Mouse (Mus musculus) liver, adult 2 months (tissue): ENCODE data around the gene Lamtor4. TPM values are rescaled to one million over a fixed set of nuclear protein-coding genes. Genes with fewer than 3 reads are reported as not detected.

Experiments used
- DNase-seq: peaks from one replicate; pipeline ENCODE4 v3.0.0-alpha.2; 2011; ENCODE audit warnings: low read depth, low spot score; ENCODE audit errors: extremely low read depth
- H3K27ac ChIP-seq: fragments of 200-500 bp; replicated peaks from 2 replicates; pipeline ENCODE4 v1.5.1; 2012; ENCODE audit warnings: low read depth, mild to moderate bottlenecking, control low read depth, inconsistent platforms, low read length; ENCODE audit not compliant: insufficient read depth
- H3K27me3 ChIP-seq: fragments of 200-500 bp; 2 replicates; pipeline ENCODE4 v1.6.1; 2012; ENCODE audit warnings: mild to moderate bottlenecking, moderate library complexity, low read length, inconsistent platforms; ENCODE audit not compliant: control insufficient read depth, insufficient read depth
- H3K36me3 ChIP-seq: fragments of 200-500 bp; 2 replicates; pipeline ENCODE4 v1.6.1; 2012; ENCODE audit warnings: low read length, inconsistent platforms; ENCODE audit not compliant: control insufficient read depth, insufficient read depth
- H3K4me1 ChIP-seq: fragments of 200-500 bp; 2 replicates; pipeline ENCODE4 v1.6.1; 2011; ENCODE audit warnings: low read length; ENCODE audit not compliant: control insufficient read depth, insufficient read depth
- H3K4me3 ChIP-seq: fragments of 200-500 bp; 2 replicates; pipeline ENCODE4 v1.5.1; 2011; ENCODE audit warnings: low read depth, mild to moderate bottlenecking, control low read depth, low read length, moderate library complexity; ENCODE audit not compliant: insufficient read depth
- H3K79me2 ChIP-seq: fragments of 200-500 bp; 2 replicates; pipeline ENCODE4 v1.6.1; 2012; ENCODE audit warnings: inconsistent platforms, mild to moderate bottlenecking, low read length, moderate library complexity; ENCODE audit not compliant: control insufficient read depth, insufficient read depth
- H3K9ac ChIP-seq: fragments of 200-500 bp; 2 replicates; pipeline ENCODE4 v1.6.1; 2012; ENCODE audit warnings: low read depth, mild to moderate bottlenecking, control low read depth, inconsistent platforms, low read length
- CTCF ChIP-seq: fragments of 200-500 bp; IDR thresholded peaks from 2 replicates; pipeline ENCODE4 v1.5.1; 2011; ENCODE audit warnings: low read depth, low read length, control low read depth
- POLR2A ChIP-seq: fragments of 200-500 bp; IDR thresholded peaks from 2 replicates; pipeline ENCODE4 v1.6.1; 2011; ENCODE audit warnings: low read length, control low read depth; ENCODE audit not compliant: insufficient read depth; ENCODE audit errors: extremely low read depth
- WGBS: fragments of 180-500 bp; shearing (Covaris S2); methylation state at CpG from one replicate; pipeline ENCODE4 v1.1.7; 2018; 5-methylcytosine and 5-hydroxymethylcytosine counted together
- polyA plus RNA-seq: library from polyadenylated mRNA; depleted of rRNA; stranded (reverse); fragments of >200 nt; gene quantifications from 2 replicates; pipeline ENCODE4 v1.2.3, GENCODE M21; 2012
- total RNA-seq: library from RNA; depleted of rRNA; stranded (reverse); fragments of >200 nt; gene quantifications from 2 replicates; pipeline ENCODE4 v1.2.3, GENCODE M21; 2014

Lamtor4 gene
- total and polyA plus RNA-seq, 2 experiments, result 105 to 177 TPM

- Histone ChIP-seq H3K9ac (no peak overlapping the region), H3K27ac (no peak overlapping the region), H3K36me3 (no peaks in the 10 kb centered on the region), H3K4me3 (no peak overlapping the region), H3K79me2 (no peaks in the 10 kb centered on the region), H3K27me3 (no peaks in the 10 kb centered on the region), H3K4me1 (no peaks in the 10 kb centered on the region)
- TF ChIP-seq CTCF (no peak), POLR2A (no peak)
- no peak for DNase-seq
- 92% methylated on average over 2 of the region's 2 CpGs for WGBS
These were observed 21.5 kb upstream of the Lamtor4 start for GRCm38 (mm10) chr5:138233778-138234177.

- Histone ChIP-seq H3K4me3 (no peak overlapping the region), H3K4me1 (no peaks in the 10 kb centered on the region), H3K9ac (no peak overlapping the region), H3K27me3 (no peaks in the 10 kb centered on the region), H3K27ac (no peak overlapping the region), H3K36me3 (no peaks in the 10 kb centered on the region), H3K79me2 (no peaks in the 10 kb centered on the region)
- no peak for TF ChIP-seq POLR2A
- TF ChIP-seq CTCF, result no peak
- DNase-seq, result no peak
These were observed 21.1 kb upstream of the Lamtor4 start for GRCm38 (mm10) chr5:138234224-138234623.

- Histone ChIP-seq H3K36me3 (no peaks in the 10 kb centered on the region), H3K9ac (no peak overlapping the region), H3K27me3 (no peaks in the 10 kb centered on the region), H3K27ac (no peak overlapping the region), H3K4me3 (no peak overlapping the region), H3K4me1 (no peaks in the 10 kb centered on the region), H3K79me2 (no peaks in the 10 kb centered on the region)
- no peak for TF ChIP-seq CTCF
- WGBS, result 13% methylated on average over 2 of the region's 2 CpGs
- DNase-seq, result no peak
These were observed 13.8 kb upstream of the Lamtor4 start for GRCm38 (mm10) chr5:138241511-138241910.

- H3K9ac ChIP-seq, result no peak overlapping the region
These were observed 4.1 kb upstream of the Lamtor4 start for GRCm38 (mm10) chr5:138251144-138251543.

GRCm38 (mm10) chr5:138253061-138253460, 2.2 kb upstream of the Lamtor4 start:
- H3K27me3 ChIP-seq, result no peaks in the 10 kb centered on the region
- no peaks in the 10 kb centered on the region for H3K79me2 ChIP-seq
- DNase-seq, result no peak
- H3K9ac ChIP-seq, result no peak overlapping the region
- H3K36me3 ChIP-seq, result no peaks in the 10 kb centered on the region
- no peak overlapping the region for H3K27ac ChIP-seq
- peaks cover 4% of the 10 kb centered on the region for H3K4me1 ChIP-seq
- H3K4me3 ChIP-seq, result no peak overlapping the region
- 96% methylated on average over 3 of the region's 3 CpGs for WGBS
- no peak for TF ChIP-seq POLR2A
- no peak for TF ChIP-seq CTCF

More at GRCm38 (mm10) chr5:138251144-138251543, 4.1 kb upstream of the Lamtor4 start:
- peaks cover 4% of the 10 kb centered on the region for H3K4me1 ChIP-seq
- WGBS, result 86% methylated on average over 12 of the region's 12 CpGs
- H3K27ac ChIP-seq, result no peak overlapping the region
- no peaks in the 10 kb centered on the region for H3K79me2 ChIP-seq
- no peak overlapping the region for H3K4me3 ChIP-seq
- no peaks in the 10 kb centered on the region for H3K36me3 ChIP-seq
- TF ChIP-seq CTCF, result no peak
- no peak for TF ChIP-seq POLR2A
- H3K27me3 ChIP-seq, result no peaks in the 10 kb centered on the region
- DNase-seq, result no peak

GRCm38 (mm10) chr5:138256094-138256467, 799 bp downstream of the Lamtor4 start:
- TF ChIP-seq CTCF, result no peak
- TF ChIP-seq POLR2A, result no peak
- Histone ChIP-seq H3K79me2 (no peaks in the 10 kb centered on the region), H3K4me1 (peaks cover 4% of the 10 kb centered on the region), H3K9ac (peak overlapping the region; percentile 84), H3K27ac (peak overlapping the region; percentile 72), H3K36me3 (no peaks in the 10 kb centered on the region), H3K27me3 (no peaks in the 10 kb centered on the region), H3K4me3 (peak overlapping the region; percentile 74)
- 7% methylated on average over 7 of the region's 7 CpGs for WGBS
- DNase-seq, result no peak
